Mouse (Mus musculus) liver, embryonic 16.5 days (tissue): ENCODE data around the gene Tmco3. TPM values are rescaled to one million over a fixed set of nuclear protein-coding genes. Genes with fewer than 3 reads are reported as not detected.

ENCODE experiments used
- polyA plus RNA-seq: library from polyadenylated mRNA; unstranded; fragments of >200 nt; fragmentation: Nextera tagmentation; extraction: Ambion mirVana; gene quantifications from 2 replicates; pipeline ENCODE4 v1.2.1, GENCODE M21; 2015

Tmco3 gene
- polyA plus RNA-seq, 1 experiment from 2014 or later = 6.0 TPM

Other genes starting within 250 kb of the Tmco3 start
- gene Proz, start 227.3 kb upstream of the Tmco3 start, polyA plus RNA-seq = 46.0 and 53.4 TPM in 2 replicates
- gene Pcid2, start 182.7 kb upstream of the Tmco3 start, polyA plus RNA-seq = 13.1 and 14.3 TPM in 2 replicates
- gene Cul4a, start 182.6 kb upstream of the Tmco3 start, polyA plus RNA-seq = 72.1 and 76.1 TPM in 2 replicates
- gene Lamp1, start 129.0 kb upstream of the Tmco3 start, polyA plus RNA-seq = 181 and 197 TPM in 2 replicates
- gene Grtp1, start 87.6 kb upstream of the Tmco3 start, polyA plus RNA-seq = 6.8 and 8.8 TPM in 2 replicates
- 0.34 and 0.77 TPM in 2 replicates for gene Adprhl1, start 34.0 kb upstream of the Tmco3 start, polyA plus RNA-seq
- gene Dcun1d2, start 59 bp upstream of the Tmco3 start, polyA plus RNA-seq = 6.9 and 7.1 TPM in 2 replicates
- 65.6 and 74.1 TPM in 2 replicates for gene Tfdp1, start 50.6 kb downstream of the Tmco3 start, polyA plus RNA-seq
- gene Atp4b, start 108.6 kb downstream of the Tmco3 start, polyA plus RNA-seq = 0.19 TPM in 1 of 2 replicates, not detected in the other
- not detected in 2 replicates for gene Grk1, start 116.9 kb downstream of the Tmco3 start, polyA plus RNA-seq
- 0.12 TPM in 1 of 2 replicates, not detected in the other for gene Tmem255b, start 147.0 kb downstream of the Tmco3 start, polyA plus RNA-seq
- gene Gas6, start 206.3 kb downstream of the Tmco3 start, polyA plus RNA-seq = 5.5 and 8.3 TPM in 2 replicates